Mouse (Mus musculus) cortical plate, adult 2 months (tissue): ENCODE results near the gene Ythdc1.

Experiments used
- CTCF ChIP-seq: fragments of 200-500 bp; IDR thresholded peaks from 2 replicates; pipeline ENCODE4 v1.5.1; 2011; ENCODE audit warnings: mild to moderate bottlenecking, control low read depth, low read length; ENCODE audit not compliant: insufficient read depth; ENCODE audit errors: extremely low read depth
- POLR2A ChIP-seq: fragments of 200-500 bp; IDR thresholded peaks from 2 replicates; pipeline ENCODE4 v1.6.1; 2011; ENCODE audit warnings: mild to moderate bottlenecking, low read length, control low read depth; ENCODE audit not compliant: insufficient read depth; ENCODE audit errors: extremely low read depth

GRCm38 (mm10) chr5:86850104-86850503 lies 46.1 kb downstream of the Ythdc1 start:
- TF ChIP-seq CTCF (peak; percentile 32; the same call in 1 of the 2 replicates), POLR2A (no peak)
